Mouse (Mus musculus) left cerebral cortex, adult 2 months (tissue): ENCODE measurements around the gene Gabrb3. TPM values are rescaled to one million over a fixed set of nuclear protein-coding genes. Genes with fewer than 3 reads are reported as not detected.

Source experiments
- DNase-seq, 2 experiments: peaks; one replicate each; pipeline ENCODE4 v3.0.0; 2021 to 2022; ENCODE audit warnings: low spot score in 2 of 2, mixed read lengths in 1 of 2; ENCODE audit errors: extremely low spot score in 1 of 2
- H3K27ac ChIP-seq: fragments of 200-600 bp; 2 replicates; pipeline ENCODE4 v1.8.1; 2022
- H3K4me3 ChIP-seq: fragments of 200-600 bp; 2 replicates; pipeline ENCODE4 v1.8.1; 2022
- CTCF ChIP-seq: fragments of 200-600 bp; IDR thresholded peaks from 2 replicates; pipeline ENCODE4 v1.8.1; 2022; ENCODE audit warnings: antibody characterized with exemption, mild to moderate bottlenecking, moderate library complexity
- intact Hi-C: fragments of 180-260 bp; cut with DNase I; formaldehyde crosslinking; loops from one replicate; pipeline ENCODE4 v1.15.1; 2025
- long read RNA-seq, 2 experiments: library from polyadenylated mRNA; stranded (forward); transcript quantifications; one replicate each; pipeline ENCODE4 v2.0.0; 2021; ENCODE audit warnings: borderline mapping rate in 2 of 2
- total RNA-seq, 2 experiments: library from RNA; stranded (reverse); gene quantifications; 2 replicates each; pipeline ENCODE4 v1.2.3; 2021

The Gabrb3 gene
- 100 to 1,000 TPM; 219 to 226 TPM for total RNA-seq
- long read RNA-seq, experiment 1, full-length matches to known transcripts, result 250 of 305 reads
- long read RNA-seq, experiment 1, partial matches to known transcripts, result 28 of 305 reads
- long read RNA-seq, experiment 1, other reads (novel, unspliced or antisense), result 27 of 305 reads
- long read RNA-seq, experiment 2, full-length matches to known transcripts, result 134 of 171 reads
- long read RNA-seq, experiment 2, partial matches to known transcripts, result 24 of 171 reads
- long read RNA-seq, experiment 2, other reads (novel, unspliced or antisense), result 13 of 171 reads

- TF ChIP-seq CTCF, result no peak
- H3K4me3 ChIP-seq, result no peak within 1 kb of the TSS
- no peak within 1 kb of the TSS for H3K27ac ChIP-seq
- intact Hi-C loops, result no loop called here
- no peak for DNase-seq
Observed at GRCm38 (mm10) chr7:57419392-57419791, at the start of gene Gabrb3. TSS of gene Gabrb3 (plus strand) at chr7:57419692.

- Histone ChIP-seq H3K27ac (peak overlapping the region; percentile 88), H3K4me3 (peak overlapping the region; percentile 24)
- DNase-seq, result peak; percentile 20 to 34
- TF ChIP-seq CTCF, result peak; percentile 83
- intact Hi-C loops, result loop anchor here (2.0 to 10.0 kb wide), 2 partner anchors 443 to 1089 kb away; no protein-coding TSS in a partner anchor
Observed at GRCm38 (mm10) chr7:57384112-57384511, 35.4 kb upstream of the Gabrb3 start.

GRCm38 (mm10) chr7:57386517-57387340, 32.8 kb upstream of the Gabrb3 start, which contains the start of gene Gabrg3:
TSS of gene Gabrg3 (minus strand) at chr7:57387188.
- intact Hi-C loops, result loop anchor here (5.0 to 10.0 kb wide), 3 partner anchors 86 to 1092 kb away; no protein-coding TSS in a partner anchor
- Histone ChIP-seq H3K27ac (peak within 1 kb of the TSS; percentile 83), H3K4me3 (peak within 1 kb of the TSS; percentile 62)
- DNase-seq, result peak; percentile 44 to 49
- TF ChIP-seq CTCF, result peak; percentile 5

- peak; percentile 39 for TF ChIP-seq CTCF
- DNase-seq, result peak in 1 of 2 experiments; percentile 12
- intact Hi-C loops, result loop anchor here (5.0 to 10.0 kb wide), 3 partner anchors 85 to 1092 kb away; no protein-coding TSS in a partner anchor
- peak overlapping the region; percentile 62 for H3K4me3 ChIP-seq
- peak overlapping the region; percentile 83 for H3K27ac ChIP-seq
Observed at GRCm38 (mm10) chr7:57387341-57387654, 32.2 kb upstream of the Gabrb3 start.

GRCm38 (mm10) chr7:57390046-57390445, 29.4 kb upstream of the Gabrb3 start:
- no peak overlapping the region; the same call in 1 of the 2 replicates for H3K27ac ChIP-seq
- intact Hi-C loops, result no loop called here
- DNase-seq, result peak in 1 of 2 experiments; percentile 38

GRCm38 (mm10) chr7:57393551-57393950, 25.9 kb upstream of the Gabrb3 start:
- no peak for TF ChIP-seq CTCF
- Histone ChIP-seq H3K27ac (no peak overlapping the region), H3K4me3 (no peak overlapping the region)
- DNase-seq, result no peak
- intact Hi-C loops, result no loop called here

More at GRCm38 (mm10) chr7:57390046-57390445, 29.4 kb upstream of the Gabrb3 start:
- TF ChIP-seq CTCF, result peak; percentile 52
- H3K4me3 ChIP-seq, result no peak overlapping the region

- H3K27ac ChIP-seq, result no peak overlapping the region
- TF ChIP-seq CTCF, result no peak
- no peak for DNase-seq
- intact Hi-C loops, result no loop called here
- no peak overlapping the region for H3K4me3 ChIP-seq
Observed at GRCm38 (mm10) chr7:57411163-57411562, 8.3 kb upstream of the Gabrb3 start.

DNA sequence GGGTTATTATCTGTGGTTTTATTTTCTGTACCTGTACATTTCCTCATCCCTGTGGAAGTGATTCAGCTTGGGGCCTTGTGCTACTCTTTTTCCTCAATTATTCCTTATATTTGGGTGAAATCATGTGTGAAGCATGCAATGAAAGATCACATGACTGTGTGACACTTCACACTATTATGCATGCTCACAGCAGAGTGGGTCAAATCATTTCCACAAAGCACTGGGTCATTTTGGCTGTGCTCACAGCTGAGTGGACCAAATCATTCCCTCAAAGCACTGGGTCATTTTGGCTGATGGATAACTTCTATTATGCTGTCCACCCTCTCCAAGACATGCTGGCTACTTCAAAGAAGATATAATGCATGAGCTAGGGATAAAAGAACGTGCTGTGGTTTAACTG, 6.6 kb upstream of the Gabrb3 start:
- Histone ChIP-seq H3K27ac (no peak overlapping the region), H3K4me3 (no peak overlapping the region)
- intact Hi-C loops, result no loop called here
- TF ChIP-seq CTCF, result no peak
- no peak for DNase-seq

GRCm38 (mm10) chr7:57421044-57421443, 1.6 kb downstream of the Gabrb3 start:
- intact Hi-C loops, result no loop called here
- no peak overlapping the region for H3K4me3 ChIP-seq

DNA sequence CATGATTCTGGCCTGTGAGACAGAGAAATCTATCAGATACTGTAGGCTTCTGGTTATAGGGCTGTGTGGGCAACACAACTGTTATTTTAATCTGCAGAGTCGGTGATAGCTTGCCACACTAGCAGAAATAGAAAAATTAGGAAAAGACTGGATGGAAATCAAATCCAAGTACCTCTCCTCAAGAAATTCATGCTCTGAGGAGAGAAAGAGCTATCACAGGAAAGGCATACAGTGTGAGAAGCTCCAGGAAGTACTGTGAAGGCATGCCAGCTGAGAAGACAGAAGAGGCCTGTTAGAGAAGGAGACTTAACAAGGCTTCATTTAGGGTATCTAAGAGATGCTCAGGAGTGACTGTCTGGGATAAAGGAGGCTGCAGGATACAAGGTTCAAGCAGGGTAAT, 3.2 kb downstream of the Gabrb3 start:
- Histone ChIP-seq H3K4me3 (no peak overlapping the region), H3K27ac (peak overlapping the region; percentile 32; the same call in 1 of the 2 replicates)
- intact Hi-C loops, result no loop called here
- DNase-seq, result no peak
- TF ChIP-seq CTCF, result no peak

More at GRCm38 (mm10) chr7:57421044-57421443, 1.6 kb downstream of the Gabrb3 start:
- no peak overlapping the region for H3K27ac ChIP-seq
- DNase-seq, result no peak
- no peak for TF ChIP-seq CTCF

GRCm38 (mm10) chr7:57448239-57448638, 28.7 kb downstream of the Gabrb3 start:
- Histone ChIP-seq H3K27ac (no peak overlapping the region), H3K4me3 (no peak overlapping the region)
- intact Hi-C loops, result no loop called here
- no peak for TF ChIP-seq CTCF
- DNase-seq, result no peak

DNA sequence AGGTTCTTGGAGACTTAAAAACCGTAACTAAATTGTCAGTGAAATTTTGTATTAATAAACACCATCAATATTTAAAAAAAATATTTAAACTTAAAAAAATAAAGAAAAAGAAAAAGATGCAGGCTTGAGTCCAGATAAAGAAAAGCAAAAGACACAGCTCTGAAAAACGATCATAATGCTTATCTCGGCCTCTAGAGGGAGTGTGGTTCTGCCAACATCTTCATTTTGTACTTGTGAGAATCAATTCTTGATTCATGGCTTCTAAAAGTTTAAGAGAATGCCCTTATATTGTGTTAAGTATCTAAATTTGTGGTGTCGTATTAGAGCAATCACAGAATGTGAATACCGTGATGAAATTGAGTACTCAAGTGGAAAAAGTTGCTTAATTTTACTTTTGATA, 40.9 kb downstream of the Gabrb3 start:
- peak; percentile 46 for TF ChIP-seq CTCF
- no peak overlapping the region for H3K27ac ChIP-seq
- intact Hi-C loops, result no loop called here
- no peak overlapping the region for H3K4me3 ChIP-seq
- no peak for DNase-seq
